Mouse (Mus musculus) stomach, postnatal 0 days (tissue): Measurements from ENCODE around the gene Uckl1.

Source experiments
- CTCF ChIP-seq: IDR thresholded peaks from 2 replicates; pipeline ENCODE4 v1.5.1; 2016; ENCODE audit warnings: antibody characterized with exemption, low read depth, mild to moderate bottlenecking, moderate library complexity
- EP300 ChIP-seq: optimal IDR thresholded peaks from 2 replicates; pipeline ENCODE3; 2016; ENCODE audit warnings: antibody characterized with exemption

DNA sequence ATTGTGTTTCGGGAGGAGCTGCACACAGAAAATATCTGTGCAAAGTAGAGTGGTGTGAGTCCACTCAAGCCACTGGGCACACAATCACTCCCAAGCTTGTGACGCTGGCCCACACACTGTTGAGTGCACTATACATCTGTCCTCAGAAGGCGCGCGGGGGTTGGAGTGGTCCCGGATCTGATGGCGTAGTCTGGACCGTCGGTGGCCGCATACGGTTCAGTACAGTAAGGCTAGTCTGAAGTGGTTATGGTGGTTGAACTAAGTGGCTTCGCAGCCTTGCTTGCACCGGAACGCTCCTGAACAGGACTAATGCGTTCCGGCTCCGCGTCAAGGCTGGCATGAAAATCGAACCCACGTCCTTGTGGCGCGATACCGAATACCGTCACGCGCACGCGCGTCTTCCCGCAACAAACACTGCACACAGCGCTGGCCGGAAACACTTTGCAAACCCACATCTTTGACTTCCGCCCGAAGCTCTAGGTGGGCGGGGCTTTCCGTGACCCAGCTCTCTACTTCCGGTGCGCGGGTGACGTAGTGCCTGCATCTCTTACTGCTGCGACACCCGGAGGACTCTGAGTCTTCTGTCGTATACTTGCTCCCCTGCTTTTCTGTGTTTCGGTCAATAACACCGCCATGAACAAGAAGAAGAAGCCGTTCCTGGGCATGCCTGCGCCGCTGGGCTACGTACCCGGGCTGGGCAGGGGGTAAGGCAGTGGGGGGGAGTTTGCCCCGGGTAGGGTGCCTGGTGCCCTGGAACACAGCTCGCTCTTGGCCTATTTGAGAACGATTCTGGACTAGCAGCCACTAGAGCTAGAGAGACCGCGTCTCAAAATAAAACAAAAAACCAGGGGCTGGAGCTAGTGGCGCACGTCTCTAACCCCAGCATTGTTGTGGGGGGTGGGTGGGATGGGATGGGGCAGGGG, 16.4 kb upstream of the Uckl1 start:
- TF ChIP-seq CTCF: no peak
- no peak for TF ChIP-seq EP300
